Mouse (Mus musculus): ENCODE measurements around the gene Tbc1d23. TPM values are rescaled to one million over a fixed set of nuclear protein-coding genes. Genes with fewer than 3 reads are reported as not detected.
"Not testable (repeated sequence)": the region's sequence is repeated elsewhere in the genome, so short reads cannot be mapped to it uniquely, and the experiment has no call there.

Tbc1d23 gene
- polyA plus RNA-seq, 1 experiment: 9.7 TPM

DNA sequence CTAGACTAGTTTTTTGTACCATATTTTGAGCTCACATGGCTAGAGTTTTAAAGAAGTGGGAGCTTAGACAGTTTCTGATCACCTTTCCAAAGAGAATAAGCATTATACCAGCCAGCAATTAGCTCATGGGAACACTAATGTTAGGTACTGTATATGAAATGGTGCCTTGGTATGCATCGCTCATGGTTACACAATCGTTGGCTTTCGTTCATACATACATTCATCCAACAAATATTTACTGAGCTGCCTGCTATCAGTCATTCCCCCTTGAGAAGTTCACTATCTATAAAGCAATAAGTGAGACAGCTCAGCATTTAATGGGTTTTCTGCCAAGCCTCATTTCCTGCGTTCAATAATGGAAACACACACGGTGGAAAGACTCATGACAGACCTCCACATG, 4.9 kb downstream of the Tbc1d23 start:
- no peak for DNase-seq (ENCODE audit: low read depth, low spot score)
- WGBS: 23% methylated on average over 5 of the region's 5 CpGs

DNA sequence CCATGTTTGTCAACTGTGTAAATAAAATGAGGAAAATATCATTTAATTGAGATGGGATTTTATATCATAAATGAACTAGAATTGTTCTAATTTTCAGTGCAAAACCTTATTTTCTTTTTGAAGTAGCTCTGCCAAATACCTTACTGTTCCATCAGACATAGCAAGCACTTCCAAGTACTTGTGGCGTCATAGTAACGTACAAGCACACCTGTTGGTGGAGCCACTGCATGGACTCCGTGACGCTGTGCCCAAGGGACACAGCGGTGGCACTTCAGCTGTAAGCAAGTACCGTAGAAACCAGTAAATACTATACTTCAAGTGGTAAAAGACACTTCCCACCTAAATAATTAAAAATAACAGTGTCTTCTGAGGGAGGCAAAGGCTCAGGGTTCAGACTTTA, 10.9 kb downstream of the Tbc1d23 start:
- 94% methylated on average over 6 of the region's 6 CpGs for WGBS

DNA sequence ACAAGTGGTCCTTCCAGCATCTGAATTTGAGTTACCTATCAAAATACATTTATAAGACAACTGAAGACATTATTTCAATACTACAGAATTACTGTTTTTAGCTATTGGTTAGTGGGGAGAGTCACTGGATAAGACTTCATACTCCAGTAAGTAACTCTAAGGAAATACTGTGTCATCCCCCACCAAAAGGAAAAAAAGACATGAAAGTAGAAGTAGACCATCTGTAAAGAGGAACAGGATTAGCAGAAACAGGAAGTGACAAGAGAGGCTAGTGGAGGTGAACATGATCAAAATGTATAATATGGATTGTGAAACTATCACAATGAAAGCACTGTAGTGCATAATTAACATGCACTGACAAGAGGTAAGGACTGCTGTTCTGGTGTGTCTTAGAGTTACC, 15.3 kb downstream of the Tbc1d23 start:
- no peak for DNase-seq (ENCODE audit: low read depth, low spot score)

More for the DNA sequence above, 10.9 kb downstream of the Tbc1d23 start:
- no peak for DNase-seq (ENCODE audit: low read depth, low spot score)

DNA sequence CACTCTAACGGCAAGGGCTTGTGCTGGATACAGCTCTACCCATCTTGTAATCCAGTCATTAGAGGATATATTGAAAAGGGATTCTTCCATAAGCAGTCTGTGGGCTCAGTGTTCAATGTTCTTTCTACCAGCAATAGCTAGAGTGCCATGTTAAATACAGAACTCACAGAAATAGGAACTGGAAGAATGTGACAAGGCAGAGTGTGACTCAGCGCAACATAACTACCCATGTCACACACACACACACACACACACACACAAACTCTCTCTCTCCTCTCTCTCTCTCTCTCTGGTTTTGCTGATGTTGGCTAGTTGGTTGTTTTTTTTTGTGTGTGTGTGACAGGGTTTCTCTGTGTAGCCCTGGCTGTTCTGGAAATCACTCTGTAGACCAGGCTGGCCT, 20.3 kb downstream of the Tbc1d23 start:
- 96% methylated on average over 2 of the region's 2 CpGs for WGBS
- DNase-seq (ENCODE audit: low read depth, low spot score): no peak

DNA sequence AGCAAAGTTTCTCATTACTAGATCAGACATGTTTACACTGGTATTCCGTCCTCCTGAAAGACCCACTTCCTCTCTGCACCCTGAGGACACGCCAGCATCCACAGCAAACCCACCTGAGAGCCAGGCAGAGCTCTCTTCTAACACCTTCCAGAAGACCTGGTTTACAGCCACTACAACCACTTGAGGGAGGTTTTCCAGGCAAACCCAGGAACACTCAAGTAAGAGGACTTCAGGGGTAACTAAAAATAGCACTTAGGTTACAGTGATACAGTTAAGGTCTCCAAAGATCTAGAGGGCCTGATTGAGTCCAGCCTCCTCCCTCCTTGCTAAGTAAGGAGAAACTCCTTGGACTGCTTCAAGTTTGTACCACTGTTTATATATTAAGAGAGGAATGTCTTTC, 23.0 kb downstream of the Tbc1d23 start:
- no peak for DNase-seq (ENCODE audit: low read depth, low spot score)
- WGBS: 86% methylated on average over 2 of the region's 2 CpGs

DNA sequence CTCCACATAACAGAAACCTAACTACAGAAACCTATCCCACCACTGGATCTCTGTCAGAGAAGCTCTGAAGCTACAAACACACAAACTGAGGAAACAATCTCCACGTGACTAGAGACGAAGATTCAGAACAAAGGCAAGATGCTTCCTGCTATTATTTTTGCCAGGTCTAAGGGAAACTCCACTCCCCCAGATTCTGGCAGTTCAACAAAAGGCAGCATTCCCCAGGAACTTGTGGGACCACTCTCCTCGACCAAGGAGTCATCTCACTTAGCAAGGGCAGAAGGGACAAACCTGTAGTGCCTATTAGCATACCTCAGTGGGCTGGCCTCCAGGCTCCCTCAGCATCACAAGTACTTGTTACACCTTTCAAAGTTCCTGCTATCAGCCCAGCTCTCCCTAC, 34.0 kb downstream of the Tbc1d23 start:
- DNase-seq (ENCODE audit: low read depth, low spot score): no peak
- WGBS: 66% methylated on average over 3 of the region's 3 CpGs

DNA sequence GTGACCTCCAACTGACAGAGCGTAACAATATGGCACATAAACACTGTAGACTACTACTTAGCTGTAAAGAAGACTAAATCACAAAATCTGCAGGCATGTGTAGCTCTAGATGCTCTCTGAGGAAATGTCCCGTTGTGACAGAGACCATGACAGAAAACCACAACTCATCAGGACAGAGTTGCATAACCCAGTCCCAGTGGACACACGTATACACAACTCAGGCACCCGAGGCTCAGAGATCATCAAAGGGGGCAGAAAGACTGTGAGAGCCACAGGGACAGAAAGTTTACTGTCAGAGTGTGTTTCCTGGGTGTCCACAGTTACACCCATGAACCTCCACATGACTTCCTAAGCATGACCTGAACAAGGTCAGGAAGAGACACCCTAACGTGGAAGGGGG, 34.7 kb downstream of the Tbc1d23 start:
- no peak for DNase-seq (ENCODE audit: low read depth, low spot score)
- 88% methylated on average over 5 of the region's 5 CpGs for WGBS

DNA sequence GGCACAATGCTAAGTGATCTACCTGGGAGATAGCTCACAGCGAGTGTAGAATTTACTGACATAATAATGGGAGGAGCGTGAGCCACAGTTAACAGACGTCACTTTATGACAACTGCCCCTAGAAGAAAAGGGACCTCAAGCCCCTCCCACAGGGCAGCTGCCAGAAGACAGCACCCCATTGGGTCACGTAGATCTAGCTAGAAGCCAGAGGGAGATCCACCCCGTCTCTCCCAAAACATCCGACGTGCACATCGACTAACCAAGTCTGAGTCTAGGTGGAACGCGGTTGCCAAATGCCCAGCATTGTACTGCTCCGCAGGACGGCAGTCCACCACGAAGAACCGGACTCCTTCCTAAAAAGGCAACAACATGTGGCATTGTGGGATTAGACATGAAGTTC, 40.1 kb downstream of the Tbc1d23 start:
- WGBS: 93% methylated on average over 14 of the region's 14 CpGs
- no peak for DNase-seq (ENCODE audit: low read depth, low spot score)

DNA sequence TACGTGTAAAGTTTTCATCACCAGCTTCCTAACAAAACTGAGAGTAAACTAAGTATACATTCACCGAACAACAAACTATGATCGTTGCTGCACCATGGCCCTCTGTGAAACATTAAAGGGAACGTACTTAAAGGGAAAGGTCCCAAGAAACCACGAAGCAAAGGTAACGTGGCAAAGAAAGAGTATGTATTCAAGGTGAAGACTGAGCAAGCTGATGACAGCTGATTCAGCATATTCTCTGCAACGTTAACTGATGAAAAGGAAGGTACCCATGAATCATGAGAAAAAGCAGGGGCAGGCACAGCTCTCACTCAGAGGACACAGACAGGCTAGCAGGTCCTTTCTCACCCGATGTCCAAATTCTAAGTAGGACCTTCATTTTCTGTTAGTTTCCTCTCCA, 40.9 kb downstream of the Tbc1d23 start:
- WGBS: 90% methylated on average over 8 of the region's 8 CpGs
- DNase-seq (ENCODE audit: low read depth, low spot score): no peak

DNA sequence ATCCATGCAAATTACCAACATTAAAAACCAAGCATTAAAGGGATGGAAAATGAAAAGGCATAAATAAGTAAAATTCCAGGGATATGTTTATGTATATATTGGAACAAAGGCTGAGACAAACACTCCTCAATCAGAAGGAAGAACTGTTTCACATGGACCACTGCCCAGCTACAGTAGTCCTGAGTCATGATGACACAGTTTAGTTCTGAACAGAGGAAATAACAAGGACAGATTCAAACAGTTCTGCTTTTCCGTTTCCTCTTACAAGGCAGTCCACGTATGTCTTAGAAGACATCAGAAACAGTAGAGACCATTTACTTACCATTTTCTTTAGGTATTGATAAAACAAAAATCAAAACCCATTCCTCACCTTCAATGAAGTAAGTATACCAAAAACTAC, 41.8 kb downstream of the Tbc1d23 start:
- 68% methylated on average over 2 of the region's 2 CpGs for WGBS
- no peak for DNase-seq (ENCODE audit: low read depth, low spot score)

DNA sequence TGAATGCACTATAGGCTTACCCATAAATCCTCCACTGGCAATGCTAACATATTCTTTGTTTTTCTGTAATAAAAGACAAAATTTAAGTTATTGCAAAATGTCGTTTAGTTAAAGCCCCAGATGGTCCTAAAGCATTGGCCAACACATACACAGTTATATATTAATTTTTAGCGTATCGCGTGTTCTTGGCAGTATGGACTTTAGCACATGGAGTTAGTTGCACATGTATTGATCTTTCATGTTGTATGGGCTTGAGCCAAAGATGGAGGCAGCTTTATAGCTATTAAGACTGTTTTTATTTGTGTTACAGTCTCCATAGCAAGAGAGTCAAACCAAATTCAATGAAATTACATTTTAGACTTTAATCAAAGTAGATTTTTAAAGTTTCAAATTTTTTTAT, 44.7 kb downstream of the Tbc1d23 start:
- 73% methylated on average over 4 of the region's 4 CpGs for WGBS
- no peak for DNase-seq (ENCODE audit: low read depth, low spot score)

DNA sequence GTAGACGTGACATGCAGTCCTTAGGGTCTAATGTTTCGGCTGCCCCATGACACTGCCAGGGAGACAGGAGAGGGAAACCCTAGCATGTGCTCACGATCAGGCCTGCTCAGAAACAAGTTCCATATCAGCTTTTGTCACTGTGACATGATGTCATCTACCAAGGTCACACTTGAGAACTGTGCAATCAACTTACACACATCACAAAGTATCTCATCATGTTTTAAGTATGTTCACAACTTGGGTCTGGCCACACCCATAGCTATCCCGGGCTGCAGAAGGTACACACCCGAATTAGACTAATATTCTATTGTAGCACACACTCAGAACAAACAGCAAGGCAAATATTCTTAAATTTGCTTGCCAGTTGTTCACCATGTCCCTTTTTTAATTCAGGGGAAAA, 49.3 kb downstream of the Tbc1d23 start:
- 75% methylated on average over 5 of the region's 5 CpGs for WGBS
- no peak for DNase-seq (ENCODE audit: low read depth, low spot score)

DNA sequence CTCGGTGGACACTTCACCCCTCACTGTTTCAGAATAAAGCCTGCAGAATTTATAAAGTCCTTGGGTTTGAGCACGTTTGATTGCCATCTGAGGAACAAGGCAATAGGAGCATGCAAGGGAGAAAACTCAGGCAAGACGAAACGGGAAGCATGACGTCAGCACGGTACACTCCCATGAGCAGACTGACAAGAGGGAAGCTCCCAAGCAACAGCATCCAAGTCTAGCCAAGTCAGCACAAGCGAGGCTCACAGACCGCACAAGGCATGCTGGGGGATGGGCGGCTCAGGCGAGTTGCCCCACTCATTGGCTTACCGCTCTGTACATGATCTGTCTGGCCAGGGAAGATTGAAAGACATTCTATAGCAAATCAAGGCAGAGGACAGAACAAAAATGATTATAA, 50.1 kb downstream of the Tbc1d23 start:
- no peak for DNase-seq (ENCODE audit: low read depth, low spot score)
- 86% methylated on average over 11 of the region's 11 CpGs for WGBS

DNA sequence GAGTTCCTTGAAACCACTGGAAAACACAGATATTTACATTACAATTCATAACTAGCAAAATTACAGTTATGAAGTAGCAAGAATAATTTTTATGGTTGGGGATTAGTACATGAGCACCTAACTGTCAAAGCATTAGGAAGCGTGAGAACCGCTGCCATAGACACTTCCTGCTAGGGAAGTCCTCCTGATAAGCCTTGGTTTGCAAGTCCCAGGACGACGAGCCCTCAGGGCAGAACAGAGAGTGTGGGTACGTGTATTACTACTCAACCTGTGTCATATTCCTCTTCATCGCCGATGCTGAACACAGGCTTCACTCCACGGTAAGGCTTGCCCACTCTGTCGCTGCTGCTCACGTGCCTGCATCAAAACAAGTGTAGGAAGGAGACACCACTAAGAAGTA, 53.6 kb downstream of the Tbc1d23 start:
- 92% methylated on average over 10 of the region's 10 CpGs for WGBS
- no peak for DNase-seq (ENCODE audit: low read depth, low spot score)

DNA sequence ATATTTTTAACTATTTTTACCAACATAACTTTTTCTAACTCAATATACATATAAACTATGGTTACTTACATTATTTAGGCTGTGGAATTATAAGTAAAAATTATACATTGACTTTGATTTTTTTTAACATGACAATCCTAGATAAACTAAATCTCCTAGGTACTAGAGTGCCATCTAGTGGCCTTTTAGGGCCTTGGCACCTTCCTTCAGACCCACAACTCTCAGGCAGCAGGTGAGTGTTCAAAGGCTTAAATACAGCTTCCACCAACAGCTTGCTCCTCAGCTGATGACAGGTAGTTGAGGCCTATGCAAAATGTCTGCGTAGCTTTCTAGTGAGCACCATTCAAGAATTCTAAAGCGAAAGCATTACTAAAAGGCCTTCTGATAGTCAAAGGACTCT, 54.0 kb downstream of the Tbc1d23 start:
- DNase-seq (ENCODE audit: low read depth, low spot score): peak; percentile 38
- WGBS: 75% methylated on average over 2 of the region's 2 CpGs

DNA sequence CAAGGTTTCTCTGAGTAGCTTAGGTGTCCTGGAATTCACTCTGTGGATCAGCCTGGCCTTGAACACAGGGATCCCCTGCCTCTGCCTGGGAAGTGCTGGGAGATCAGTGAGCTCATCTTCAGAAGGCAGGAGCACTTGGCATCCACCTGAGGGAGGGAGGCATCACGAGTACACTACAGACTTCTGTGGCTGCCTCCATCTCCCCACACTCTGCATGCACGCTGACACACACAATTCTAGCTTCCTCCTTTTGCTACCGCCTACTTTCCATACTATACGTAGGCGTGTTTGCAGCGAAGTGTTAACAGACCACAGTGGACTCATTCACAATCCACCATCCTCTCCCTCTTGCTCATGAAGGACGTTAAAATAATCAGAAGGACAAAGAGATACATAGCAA, 55.0 kb downstream of the Tbc1d23 start:
- no peak for DNase-seq (ENCODE audit: low read depth, low spot score)
- WGBS: 88% methylated on average over 7 of the region's 7 CpGs

DNA sequence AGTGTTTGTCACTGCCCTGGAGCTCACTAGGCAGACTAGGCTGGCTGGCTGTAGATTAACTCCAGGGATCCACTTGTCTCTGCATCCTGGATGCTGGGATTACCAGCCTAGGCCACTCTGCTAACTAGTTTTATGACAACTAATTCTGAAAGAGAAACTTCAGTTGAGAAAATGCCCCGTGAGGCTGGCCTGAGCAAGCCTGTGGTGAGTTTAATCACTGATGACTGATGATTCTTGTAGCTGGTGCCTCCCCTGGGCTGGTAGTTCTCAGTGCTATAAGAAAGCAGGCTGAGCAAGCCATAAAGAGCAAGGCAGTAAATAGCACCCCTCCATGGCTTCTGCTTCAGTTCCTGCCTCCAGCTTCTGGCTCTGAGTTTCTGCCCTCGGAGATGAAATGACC, 55.6 kb downstream of the Tbc1d23 start:
- DNase-seq (ENCODE audit: low read depth, low spot score): no peak
- 85% methylated on average over 2 of the region's 2 CpGs for WGBS

DNA sequence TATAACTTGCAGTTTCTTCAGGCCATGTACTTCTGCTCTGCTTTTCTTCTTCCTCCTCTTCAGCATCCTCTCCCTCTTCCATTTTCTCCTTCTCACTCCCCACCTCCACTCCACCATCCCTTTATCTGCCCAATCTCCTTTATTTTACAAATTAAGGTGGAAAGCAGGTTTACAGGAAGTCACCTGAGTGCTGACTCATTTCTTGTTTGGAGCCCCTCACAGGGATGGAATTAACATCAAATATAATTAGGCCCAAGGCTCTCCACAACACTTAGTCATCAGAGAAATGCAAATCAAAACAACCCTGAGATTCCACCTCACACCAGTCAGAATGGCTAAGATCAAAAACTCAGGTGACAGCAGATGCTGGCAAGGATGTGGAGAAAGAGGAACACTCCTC, 56.8 kb downstream of the Tbc1d23 start:
- not testable (repeated sequence) for DNase-seq (ENCODE audit: low read depth, low spot score)

DNA sequence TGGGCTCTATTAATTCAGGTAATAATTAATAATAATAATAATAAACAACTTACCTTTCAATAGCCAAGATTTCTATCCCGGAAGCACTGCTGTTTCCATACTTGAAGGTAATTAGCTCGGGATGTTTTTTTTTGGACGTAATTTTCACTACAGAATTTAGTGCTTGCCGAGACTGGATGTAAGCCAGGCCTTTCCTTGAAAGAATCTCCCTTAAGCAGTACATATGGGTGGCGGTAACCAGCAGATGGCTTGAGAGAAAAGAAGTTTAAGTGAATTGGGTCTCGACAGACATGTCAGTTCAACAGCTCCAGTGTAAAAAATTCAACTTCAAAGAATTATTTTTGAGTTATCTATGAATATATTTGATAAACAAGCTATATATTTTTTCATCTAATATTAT, 59.7 kb downstream of the Tbc1d23 start:
- 87% methylated on average over 6 of the region's 6 CpGs for WGBS
- no peak for DNase-seq (ENCODE audit: low read depth, low spot score)

DNA sequence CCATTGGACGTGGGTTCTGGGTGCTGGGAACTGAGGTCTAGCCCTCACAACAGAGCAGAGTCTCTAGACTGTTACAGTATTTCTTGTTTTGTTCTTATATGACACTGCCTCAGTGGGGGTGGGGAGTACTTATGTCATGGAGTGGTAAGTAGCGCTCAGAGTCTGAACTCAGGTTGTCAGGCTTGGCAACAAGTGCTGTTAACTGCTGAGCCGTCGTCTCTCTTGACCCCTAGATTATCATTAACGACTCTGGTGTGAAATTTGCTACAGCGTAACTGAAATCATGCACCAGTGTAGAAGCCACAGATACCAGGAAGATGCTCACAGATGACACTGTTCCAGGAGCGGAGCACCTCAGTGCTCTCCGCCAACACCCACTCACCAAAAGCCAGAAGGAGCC, 60.1 kb downstream of the Tbc1d23 start:
- 92% methylated on average over 8 of the region's 8 CpGs for WGBS
- DNase-seq (ENCODE audit: low read depth, low spot score): no peak

DNA sequence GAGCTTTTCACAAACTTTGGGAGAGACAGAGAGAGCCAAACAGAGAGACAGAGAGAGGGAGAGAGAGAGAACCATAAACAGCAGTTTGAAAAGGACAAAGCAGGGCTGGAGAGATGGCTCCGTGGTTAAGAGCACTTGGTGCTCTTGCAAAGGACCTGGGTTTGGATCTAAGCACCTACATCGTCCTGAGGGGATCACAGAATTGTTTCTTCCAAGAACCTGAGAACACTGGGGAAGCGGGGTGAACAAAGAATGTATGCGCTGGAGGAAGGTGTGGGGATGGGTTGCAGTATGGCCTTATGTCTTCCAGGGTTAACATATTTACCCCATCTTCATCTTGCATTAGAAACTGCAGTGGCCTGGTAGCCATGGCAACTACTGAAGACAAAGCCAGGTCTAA, 63.1 kb downstream of the Tbc1d23 start:
- no peak for DNase-seq (ENCODE audit: low read depth, low spot score)
- 81% methylated on average over 4 of the region's 4 CpGs for WGBS

DNA sequence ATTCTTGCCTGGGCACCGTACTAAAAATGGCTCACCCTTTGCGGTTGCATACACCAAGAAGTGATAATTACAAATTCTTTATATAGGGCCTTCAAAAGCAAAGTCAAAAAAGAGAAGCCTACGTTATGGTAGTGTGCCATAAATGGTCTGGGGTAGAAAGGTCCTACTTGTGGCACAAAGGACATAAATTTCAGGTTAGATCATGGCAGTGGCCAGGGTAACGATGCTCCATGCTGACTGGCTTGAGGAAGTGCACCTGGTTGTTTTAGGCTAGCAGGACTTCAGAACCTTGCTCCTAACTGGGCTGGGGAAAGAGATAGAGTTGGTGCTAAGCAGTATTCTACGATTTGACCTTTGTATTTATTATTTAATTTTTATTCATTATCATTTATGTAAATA, 63.8 kb downstream of the Tbc1d23 start:
- no peak for DNase-seq (ENCODE audit: low read depth, low spot score)
- WGBS: 5% methylated on average over 5 of the region's 5 CpGs
